Mouse (Mus musculus) intestine, postnatal 0 days (tissue): Measurements from ENCODE around the gene 4930558K02Rik. TPM values are rescaled to one million over a fixed set of nuclear protein-coding genes. Genes with fewer than 3 reads are reported as not detected.

ENCODE experiments used
- ATAC-seq: fragments of 200-750 bp; cut with Nextera tagmentation; 2 replicates; pipeline ENCODE4 v1.8.0; 2017; ENCODE audit warnings: mild to moderate bottlenecking, moderate TSS enrichment, moderate library complexity
- H3K27ac ChIP-seq: fragments of 300-500 bp; sonication (generic); 2 replicates; pipeline ENCODE4 v1.5.1; 2014; ENCODE audit warnings: mild to moderate bottlenecking, low read depth, low read length, moderate library complexity
- H3K27me3 ChIP-seq: fragments of 300-500 bp; sonication (generic); replicated peaks from 2 replicates; pipeline ENCODE4 v1.6.1; 2014; ENCODE audit warnings: low read length, mixed read lengths; ENCODE audit not compliant: control insufficient read depth, insufficient read depth
- H3K36me3 ChIP-seq: fragments of 300-500 bp; sonication (generic); 2 replicates; pipeline ENCODE4 v1.6.1; 2014; ENCODE audit warnings: mild to moderate bottlenecking, moderate library complexity; ENCODE audit not compliant: control insufficient read depth, insufficient read depth
- H3K4me1 ChIP-seq: fragments of 300-500 bp; sonication (generic); replicated peaks from 2 replicates; pipeline ENCODE4 v1.6.1; 2014; ENCODE audit warnings: antibody characterized with exemption, low read length, mixed read lengths; ENCODE audit not compliant: control insufficient read depth, insufficient read depth
- H3K4me2 ChIP-seq: fragments of 300-500 bp; sonication (generic); replicated peaks from 2 replicates; pipeline ENCODE4 v1.6.1; 2014; ENCODE audit warnings: low read depth, mild to moderate bottlenecking, moderate library complexity
- H3K4me3 ChIP-seq: fragments of 300-500 bp; sonication (generic); 2 replicates; pipeline ENCODE4 v1.5.1; 2014; ENCODE audit warnings: low read depth, low read length
- H3K9ac ChIP-seq: fragments of 300-500 bp; sonication (generic); 2 replicates; pipeline ENCODE4 v1.6.1; 2014; ENCODE audit warnings: mild to moderate bottlenecking, low read depth, low read length
- H3K9me3 ChIP-seq: fragments of 300-500 bp; sonication (generic); 2 replicates; pipeline ENCODE4 v1.6.1; 2016; ENCODE audit warnings: mixed run types; ENCODE audit not compliant: control insufficient read depth
- CTCF ChIP-seq: sonication (generic); IDR thresholded peaks from 2 replicates; pipeline ENCODE4 v1.5.1; 2016; ENCODE audit warnings: low read depth, mild to moderate bottlenecking, control low read depth, antibody characterized with exemption, moderate library complexity
- WGBS: fragments of 180-500 bp; shearing (Covaris S2); extraction: QIAGEN DNeasy Blood & Tissue Kit; methylation state at CpG from one replicate; pipeline ENCODE4 v1.1.7; 2014; 5-methylcytosine and 5-hydroxymethylcytosine counted together
- polyA plus RNA-seq: library from polyadenylated mRNA; unstranded; fragments of >200 nt; fragmentation: Nextera tagmentation; extraction: Ambion mirVana; gene quantifications from 2 replicates; pipeline ENCODE4 v1.2.1, GENCODE M21; 2015

Gene 4930558K02Rik
- polyA plus RNA-seq, 1 experiment from 2014 or later: not detected

DNA sequence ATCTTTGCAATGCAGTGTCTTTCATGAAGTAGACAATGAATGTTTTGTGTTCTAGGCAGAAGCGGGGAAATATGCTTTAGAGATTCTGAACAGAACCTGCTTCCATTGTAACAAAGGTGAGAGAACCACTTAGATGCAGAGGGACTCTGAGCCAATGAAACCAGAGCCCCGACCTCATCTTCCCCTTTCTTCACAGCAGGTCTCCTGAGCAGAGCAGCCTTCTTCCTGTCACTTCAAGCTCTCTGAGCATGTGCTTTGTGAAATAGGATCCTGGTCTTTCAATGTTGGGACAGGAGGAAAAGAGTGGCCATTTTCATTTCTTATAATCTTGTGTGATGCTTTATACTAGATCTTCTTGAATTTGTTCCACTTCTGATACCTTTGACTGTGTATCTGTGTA lies 79.3 kb downstream of the 4930558K02Rik start:
- no peaks in the 10 kb centered on the region for H3K9me3 ChIP-seq
- H3K27ac ChIP-seq: no peak overlapping the region
- ATAC-seq: no peak
- TF ChIP-seq CTCF: no peak
- no peaks in the 10 kb centered on the region for H3K4me1 ChIP-seq
- H3K4me2 ChIP-seq: no peak overlapping the region
- H3K4me3 ChIP-seq: no peak overlapping the region
- WGBS: 57% methylated on average over 2 of the region's 2 CpGs
- no peaks in the 10 kb centered on the region for H3K36me3 ChIP-seq
- H3K9ac ChIP-seq: no peak overlapping the region
- H3K27me3 ChIP-seq: no peaks in the 10 kb centered on the region

DNA sequence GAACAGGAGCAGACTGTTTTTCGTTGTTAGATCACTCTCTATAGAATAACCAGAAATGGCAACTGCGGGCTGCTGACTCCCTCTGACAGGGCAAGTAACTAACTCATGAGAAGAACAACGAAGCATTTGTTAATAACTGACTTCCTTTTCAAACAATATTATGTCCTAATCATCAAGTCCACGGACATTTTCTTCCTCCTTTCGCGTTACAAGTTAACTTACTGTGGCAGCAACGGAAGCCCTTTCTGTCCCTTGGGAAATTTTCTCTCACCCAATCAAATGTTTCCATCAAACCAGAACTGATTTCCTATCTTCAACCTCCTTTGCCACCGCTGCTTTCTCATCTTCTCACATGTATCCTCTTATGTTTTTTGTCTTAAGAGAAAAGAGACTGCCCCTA lies 82.2 kb downstream of the 4930558K02Rik start:
- H3K36me3 ChIP-seq: no peaks in the 10 kb centered on the region
- no peak overlapping the region for H3K27ac ChIP-seq
- no peak for TF ChIP-seq CTCF
- H3K9me3 ChIP-seq: no peaks in the 10 kb centered on the region
- WGBS: 59% methylated on average over 8 of the region's 8 CpGs
- no peaks in the 10 kb centered on the region for H3K4me1 ChIP-seq
- H3K4me2 ChIP-seq: no peak overlapping the region
- no peak for ATAC-seq
- no peaks in the 10 kb centered on the region for H3K27me3 ChIP-seq
- H3K9ac ChIP-seq: no peak overlapping the region
- H3K4me3 ChIP-seq: no peak overlapping the region

DNA sequence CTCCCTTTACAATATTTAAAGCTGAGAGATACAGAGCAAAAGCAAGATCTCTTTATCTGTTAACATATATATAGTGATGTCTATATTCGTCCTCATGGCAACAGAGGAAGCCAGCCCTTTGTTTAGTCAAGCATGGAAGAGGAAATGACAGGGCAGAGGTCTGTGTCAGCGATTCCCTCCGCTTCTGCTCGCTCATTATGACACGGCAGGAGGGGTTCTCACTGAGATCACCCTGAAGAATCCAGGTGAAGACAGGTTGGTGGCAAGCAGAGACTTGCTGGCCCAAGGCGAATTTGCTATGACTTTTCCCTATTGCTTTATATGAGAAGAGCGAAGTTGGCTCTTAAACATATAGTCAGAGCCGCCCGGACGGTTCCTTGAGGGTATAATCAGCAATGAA lies 83.3 kb downstream of the 4930558K02Rik start:
- WGBS: 47% methylated on average over 10 of the region's 10 CpGs
- H3K9ac ChIP-seq: no peak overlapping the region
- H3K4me3 ChIP-seq: no peak overlapping the region
- no peak for TF ChIP-seq CTCF
- no peaks in the 10 kb centered on the region for H3K27me3 ChIP-seq
- no peaks in the 10 kb centered on the region for H3K9me3 ChIP-seq
- no peak overlapping the region for H3K27ac ChIP-seq
- H3K36me3 ChIP-seq: no peaks in the 10 kb centered on the region
- H3K4me2 ChIP-seq: no peak overlapping the region
- no peaks in the 10 kb centered on the region for H3K4me1 ChIP-seq
- no peak for ATAC-seq

DNA sequence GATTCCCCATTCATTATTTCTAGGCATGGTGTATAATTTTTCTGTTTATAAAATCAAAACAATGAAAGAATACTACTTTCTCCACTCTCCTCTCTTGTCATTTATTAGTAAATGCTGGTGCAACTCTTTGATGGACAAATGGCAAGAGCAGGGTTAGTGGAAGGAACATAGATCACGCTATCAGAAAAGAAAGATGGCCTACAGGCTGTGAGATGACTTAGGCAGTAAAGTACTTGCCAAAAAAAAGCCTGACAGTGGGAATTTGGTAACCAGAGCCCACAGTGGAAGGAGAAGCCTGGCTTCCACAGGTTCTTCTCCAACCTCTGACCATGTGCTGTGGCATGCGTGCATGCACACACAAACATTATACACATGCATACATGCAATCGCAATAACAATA lies 84.4 kb downstream of the 4930558K02Rik start:
- no peak for ATAC-seq
- no peaks in the 10 kb centered on the region for H3K4me1 ChIP-seq
- H3K27ac ChIP-seq: no peak overlapping the region
- H3K27me3 ChIP-seq: no peaks in the 10 kb centered on the region
- no peak for TF ChIP-seq CTCF
- H3K4me3 ChIP-seq: no peak overlapping the region
- H3K36me3 ChIP-seq: no peaks in the 10 kb centered on the region
- 94% methylated on average over 3 of the region's 3 CpGs for WGBS
- no peak overlapping the region for H3K9ac ChIP-seq
- H3K4me2 ChIP-seq: no peak overlapping the region
- no peaks in the 10 kb centered on the region for H3K9me3 ChIP-seq

DNA sequence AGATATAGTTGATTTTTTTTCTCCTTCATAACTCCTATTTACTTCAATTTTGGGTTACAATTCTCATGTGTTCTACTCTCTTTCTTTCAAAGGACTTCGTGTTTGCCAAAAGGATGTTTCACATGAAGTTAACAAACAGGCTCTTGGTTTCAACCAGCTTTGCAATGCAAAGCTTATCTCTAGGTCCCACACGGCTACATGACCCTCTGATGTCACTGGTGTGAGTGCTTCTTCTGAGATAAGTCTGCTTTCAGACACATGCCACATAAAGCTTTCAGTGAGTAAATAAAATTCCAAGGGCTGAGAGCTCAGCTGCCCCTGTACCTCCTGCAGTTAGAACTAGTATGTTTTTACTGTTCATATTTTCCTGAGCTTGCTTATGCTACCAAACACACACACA lies 84.9 kb downstream of the 4930558K02Rik start:
- Histone ChIP-seq H3K4me2 (no peak overlapping the region), H3K9ac (no peak overlapping the region), H3K4me3 (no peak overlapping the region), H3K27me3 (no peaks in the 10 kb centered on the region), H3K27ac (no peak overlapping the region), H3K9me3 (no peaks in the 10 kb centered on the region), H3K4me1 (no peaks in the 10 kb centered on the region), H3K36me3 (no peaks in the 10 kb centered on the region)
- TF ChIP-seq CTCF: no peak
- no peak for ATAC-seq
- 25% methylated on average over 2 of the region's 2 CpGs for WGBS

DNA sequence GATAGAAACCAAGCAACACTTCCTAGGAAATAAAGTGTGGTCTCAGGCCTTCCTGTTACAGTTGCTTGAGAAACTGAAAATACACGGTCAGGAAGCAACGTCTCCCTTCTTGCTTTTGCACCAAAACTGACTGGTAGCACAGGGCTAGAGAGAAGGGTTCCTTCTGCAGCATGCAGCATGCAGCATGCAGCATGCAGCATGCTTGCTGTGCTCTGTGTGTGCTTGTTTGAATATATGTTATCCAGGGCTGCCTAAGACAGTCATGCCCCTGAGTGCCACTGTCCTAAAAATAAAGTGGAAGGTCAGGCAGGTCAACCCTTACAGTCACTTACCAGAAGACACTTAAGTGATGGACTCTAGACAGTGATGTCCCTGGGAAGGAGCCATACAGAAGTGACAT lies 85.3 kb downstream of the 4930558K02Rik start:
- Histone ChIP-seq H3K27ac (no peak overlapping the region), H3K36me3 (no peaks in the 10 kb centered on the region), H3K4me2 (no peak overlapping the region), H3K4me3 (no peak overlapping the region), H3K9ac (no peak overlapping the region), H3K9me3 (no peaks in the 10 kb centered on the region), H3K4me1 (no peaks in the 10 kb centered on the region), H3K27me3 (no peaks in the 10 kb centered on the region)
- ATAC-seq: no peak
- 56% methylated on average over 2 of the region's 2 CpGs for WGBS
- TF ChIP-seq CTCF: no peak

Other genes with a start within 250 kb of the 4930558K02Rik start
- gene Fasl, start 191.1 kb downstream of the 4930558K02Rik start, polyA plus RNA-seq: not detected in 2 replicates
- gene Suco, start 103.0 kb downstream of the 4930558K02Rik start, polyA plus RNA-seq: 41.6 and 43.1 TPM in 2 replicates
- 35.0 and 36.6 TPM in 2 replicates for gene Pigc, start 10.4 kb downstream of the 4930558K02Rik start, polyA plus RNA-seq